Mouse (Mus musculus): ENCODE results near the gene Alox12b. TPM values are rescaled to one million over a fixed set of nuclear protein-coding genes. Genes with fewer than 3 reads are reported as not detected.

Alox12b gene
- total and polyA plus RNA-seq, 2 experiments = not detected

GRCm38 (mm10) chr11:69133566-69133922, 23.2 kb upstream of the Alox12b start:
- WGBS = 34% methylated on average over 5 of the region's 5 CpGs
- H3K9ac ChIP-seq (ENCODE audit: low read depth, low read length) = no peak overlapping the region
- H3K27ac ChIP-seq (replicated peaks; ENCODE audit: insufficient read depth, low read depth, low read length) = no peak overlapping the region
- H3K4me1 ChIP-seq (ENCODE audit: control insufficient read depth, insufficient read depth, low read length) = peaks cover 4% of the 10 kb centered on the region; the same call in 1 of the 2 replicates
- no peak for TF ChIP-seq POLR2A (IDR thresholded peaks at IDR 0.05; ENCODE audit: extremely low read depth, insufficient read depth, low read length)
- TF ChIP-seq CTCF (IDR thresholded peaks at IDR 0.05; ENCODE audit: low read depth, low read length) = no peak
- H3K27me3 ChIP-seq (ENCODE audit: control insufficient read depth, insufficient read depth, low read length) = no peaks in the 10 kb centered on the region
- DNase-seq (ENCODE audit: extremely low read depth, low read depth, low spot score) = no peak
- H3K4me3 ChIP-seq (ENCODE audit: insufficient read depth, low read depth, low read length) = no peak overlapping the region
- H3K79me2 ChIP-seq (ENCODE audit: control insufficient read depth, insufficient read depth, low read length) = no peaks in the 10 kb centered on the region
- no peaks in the 10 kb centered on the region for H3K36me3 ChIP-seq (ENCODE audit: control insufficient read depth, insufficient read depth, low read length)

GRCm38 (mm10) chr11:69133923-69134621, 22.7 kb upstream of the Alox12b start:
- Histone ChIP-seq H3K27ac (replicated peaks; ENCODE audit: insufficient read depth, low read depth, low read length) (no peak overlapping the region), H3K27me3 (ENCODE audit: control insufficient read depth, insufficient read depth, low read length) (no peaks in the 10 kb centered on the region), H3K36me3 (ENCODE audit: control insufficient read depth, insufficient read depth, low read length) (no peaks in the 10 kb centered on the region), H3K9ac (ENCODE audit: low read depth, low read length) (peak overlapping the region; percentile 2; the same call in 1 of the 2 replicates), H3K4me3 (ENCODE audit: insufficient read depth, low read depth, low read length) (peak overlapping the region; percentile 26), H3K79me2 (ENCODE audit: control insufficient read depth, insufficient read depth, low read length) (no peaks in the 10 kb centered on the region), H3K4me1 (ENCODE audit: control insufficient read depth, insufficient read depth, low read length) (peaks cover 4% of the 10 kb centered on the region; the same call in 1 of the 2 replicates)
- TF ChIP-seq POLR2A (IDR thresholded peaks at IDR 0.05; ENCODE audit: extremely low read depth, insufficient read depth, low read length) (no peak), CTCF (IDR thresholded peaks at IDR 0.05; ENCODE audit: low read depth, low read length) (peak; percentile 46)
- peak; percentile 37 for DNase-seq (ENCODE audit: extremely low read depth, low read depth, low spot score)
- 8% methylated on average over 34 of the region's 34 CpGs for WGBS

- Histone ChIP-seq H3K4me1 (ENCODE audit: control insufficient read depth, insufficient read depth, low read length) (peaks cover 4% of the 10 kb centered on the region; the same call in 1 of the 2 replicates), H3K36me3 (ENCODE audit: control insufficient read depth, insufficient read depth, low read length) (no peaks in the 10 kb centered on the region), H3K9ac (ENCODE audit: low read depth, low read length) (no peak overlapping the region), H3K4me3 (ENCODE audit: insufficient read depth, low read depth, low read length) (peak overlapping the region; percentile 26; the same call in 1 of the 2 replicates), H3K79me2 (ENCODE audit: control insufficient read depth, insufficient read depth, low read length) (no peaks in the 10 kb centered on the region), H3K27ac (replicated peaks; ENCODE audit: insufficient read depth, low read depth, low read length) (no peak overlapping the region), H3K27me3 (ENCODE audit: control insufficient read depth, insufficient read depth, low read length) (no peaks in the 10 kb centered on the region)
- WGBS = 66% methylated on average over 8 of the region's 8 CpGs
- TF ChIP-seq POLR2A (IDR thresholded peaks at IDR 0.05; ENCODE audit: extremely low read depth, insufficient read depth, low read length) (no peak), CTCF (IDR thresholded peaks at IDR 0.05; ENCODE audit: low read depth, low read length) (no peak)
- no peak for DNase-seq (ENCODE audit: extremely low read depth, low read depth, low spot score)
These were observed 22.2 kb upstream of the Alox12b start for GRCm38 (mm10) chr11:69134622-69134968.

- no peaks in the 10 kb centered on the region for H3K79me2 ChIP-seq (ENCODE audit: control insufficient read depth, insufficient read depth, low read length)
- peaks cover 4% of the 10 kb centered on the region; the same call in 1 of the 2 replicates for H3K4me1 ChIP-seq (ENCODE audit: control insufficient read depth, insufficient read depth, low read length)
- no peak overlapping the region for H3K9ac ChIP-seq (ENCODE audit: low read depth, low read length)
- no peaks in the 10 kb centered on the region for H3K36me3 ChIP-seq (ENCODE audit: control insufficient read depth, insufficient read depth, low read length)
- H3K27me3 ChIP-seq (ENCODE audit: control insufficient read depth, insufficient read depth, low read length) = no peaks in the 10 kb centered on the region
- no peak for DNase-seq (ENCODE audit: extremely low read depth, low read depth, low spot score)
- no peak overlapping the region for H3K27ac ChIP-seq (replicated peaks; ENCODE audit: insufficient read depth, low read depth, low read length)
- no peak overlapping the region for H3K4me3 ChIP-seq (ENCODE audit: insufficient read depth, low read depth, low read length)
- no peak for TF ChIP-seq POLR2A (IDR thresholded peaks at IDR 0.05; ENCODE audit: extremely low read depth, insufficient read depth, low read length)
- TF ChIP-seq CTCF (IDR thresholded peaks at IDR 0.05; ENCODE audit: low read depth, low read length) = no peak
- 95% methylated on average over 5 of the region's 6 CpGs for WGBS
These were observed 21.4 kb upstream of the Alox12b start for GRCm38 (mm10) chr11:69135361-69135760.

GRCm38 (mm10) chr11:69147546-69147945, 9.2 kb upstream of the Alox12b start:
- TF ChIP-seq CTCF (IDR thresholded peaks at IDR 0.05; ENCODE audit: low read depth, low read length) (no peak), POLR2A (IDR thresholded peaks at IDR 0.05; ENCODE audit: extremely low read depth, insufficient read depth, low read length) (no peak)
- no peak overlapping the region for H3K4me3 ChIP-seq (ENCODE audit: insufficient read depth, low read depth, low read length)
- 79% methylated on average over 7 of the region's 7 CpGs for WGBS

GRCm38 (mm10) chr11:69148451-69148960, 8.3 kb upstream of the Alox12b start:
- no peak for DNase-seq (ENCODE audit: extremely low read depth, low read depth, low spot score)
- TF ChIP-seq POLR2A (IDR thresholded peaks at IDR 0.05; ENCODE audit: extremely low read depth, insufficient read depth, low read length) (no peak), CTCF (IDR thresholded peaks at IDR 0.05; ENCODE audit: low read depth, low read length) (no peak)
- 89% methylated on average over 5 of the region's 5 CpGs for WGBS
- H3K27me3 ChIP-seq (ENCODE audit: control insufficient read depth, insufficient read depth, low read length) = 0 out of 2 replicates have a peak, but pooled peaks cover under 1% of the 10 kb centered on the region
- no peaks in the 10 kb centered on the region for H3K79me2 ChIP-seq (ENCODE audit: control insufficient read depth, insufficient read depth, low read length)
- H3K9ac ChIP-seq (ENCODE audit: low read depth, low read length) = no peak overlapping the region
- no peaks in the 10 kb centered on the region for H3K4me1 ChIP-seq (ENCODE audit: control insufficient read depth, insufficient read depth, low read length)
- H3K4me3 ChIP-seq (ENCODE audit: insufficient read depth, low read depth, low read length) = no peak overlapping the region
- H3K27ac ChIP-seq (replicated peaks; ENCODE audit: insufficient read depth, low read depth, low read length) = no peak overlapping the region
- H3K36me3 ChIP-seq (ENCODE audit: control insufficient read depth, insufficient read depth, low read length) = no peaks in the 10 kb centered on the region

More at GRCm38 (mm10) chr11:69147546-69147945, 9.2 kb upstream of the Alox12b start:
- DNase-seq (ENCODE audit: extremely low read depth, low read depth, low spot score) = no peak
- 0 out of 2 replicates have a peak, but pooled peaks cover 2% of the 10 kb centered on the region for H3K27me3 ChIP-seq (ENCODE audit: control insufficient read depth, insufficient read depth, low read length)
- no peaks in the 10 kb centered on the region for H3K4me1 ChIP-seq (ENCODE audit: control insufficient read depth, insufficient read depth, low read length)
- no peak overlapping the region for H3K9ac ChIP-seq (ENCODE audit: low read depth, low read length)
- H3K79me2 ChIP-seq (ENCODE audit: control insufficient read depth, insufficient read depth, low read length) = no peaks in the 10 kb centered on the region
- no peaks in the 10 kb centered on the region for H3K36me3 ChIP-seq (ENCODE audit: control insufficient read depth, insufficient read depth, low read length)
- H3K27ac ChIP-seq (replicated peaks; ENCODE audit: insufficient read depth, low read depth, low read length) = no peak overlapping the region
